Mouse (Mus musculus): ENCODE data around the gene Ctps2.

GRCm38 (mm10) chrX:162907554-162907953 lies 6.5 kb downstream of the Ctps2 start:
- TF ChIP-seq GATA1 (IDR thresholded peaks at IDR 0.05; ENCODE audit: low read length) (no peak), TAL1 (IDR thresholded peaks at IDR 0.05; ENCODE audit: low read length) (no peak)

All from erythroblast, embryonic 14.5 days (primary cell).